Mouse (Mus musculus) stomach, postnatal 0 days (tissue): ENCODE results near the gene Phactr1.

ENCODE experiments used
- CTCF ChIP-seq: IDR thresholded peaks from 2 replicates; pipeline ENCODE4 v1.5.1; 2016; ENCODE audit warnings: antibody characterized with exemption, low read depth, mild to moderate bottlenecking, moderate library complexity
- EP300 ChIP-seq: optimal IDR thresholded peaks from 2 replicates; pipeline ENCODE3; 2016; ENCODE audit warnings: antibody characterized with exemption

DNA sequence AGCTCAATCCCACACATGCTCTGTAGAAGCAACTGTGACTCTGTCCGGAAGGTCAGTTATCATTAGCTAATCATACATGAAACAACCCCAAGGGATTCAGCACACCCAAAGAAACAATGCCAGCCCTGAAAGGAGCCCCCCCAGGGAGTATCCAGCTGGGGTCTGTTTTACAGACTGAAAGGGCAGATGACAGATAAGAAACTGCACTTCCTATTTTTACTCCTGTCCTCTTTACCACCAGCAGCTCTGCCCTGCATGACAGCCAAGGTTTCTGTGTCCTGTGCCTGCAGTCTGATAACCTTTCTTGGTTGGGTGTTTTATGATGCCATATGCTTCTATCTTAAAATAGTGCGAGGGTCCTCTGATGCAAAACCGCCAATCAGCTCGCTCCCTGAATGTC, 225.4 kb downstream of the Phactr1 start:
- TF ChIP-seq CTCF (no peak), EP300 (no peak)
